Mouse (Mus musculus): ENCODE measurements around the gene Erich3.

Gene Erich3

GRCm38 (mm10) chr3:154766321-154766720 lies 102.7 kb downstream of the Erich3 start:
- DNase-seq (ENCODE audit: low read depth in 1 of 2, low spot score in 2 of 2), result no peak

GRCm38 (mm10) chr3:154771651-154772050 lies 108.0 kb downstream of the Erich3 start:
- no peak for DNase-seq (ENCODE audit: low read depth in 1 of 2, low spot score in 2 of 2)

- DNase-seq (ENCODE audit: low read depth in 1 of 2, low spot score in 2 of 2), result no peak
Observed at GRCm38 (mm10) chr3:154778836-154779595, 115.4 kb downstream of the Erich3 start.

- DNase-seq (ENCODE audit: low read depth in 1 of 2, low spot score in 2 of 2), result no peak
Observed at GRCm38 (mm10) chr3:154786354-154786753, 122.7 kb downstream of the Erich3 start.

GRCm38 (mm10) chr3:154787611-154788010 lies 124.0 kb downstream of the Erich3 start:
- no peak for DNase-seq (ENCODE audit: low read depth in 1 of 2, low spot score in 2 of 2)

GRCm38 (mm10) chr3:154793571-154793970 lies 129.9 kb downstream of the Erich3 start:
- no peak for DNase-seq (ENCODE audit: low read depth in 1 of 2, low spot score in 2 of 2)

- no peak for DNase-seq (ENCODE audit: low read depth in 1 of 2, low spot score in 2 of 2)
Observed at GRCm38 (mm10) chr3:154798806-154799205, 135.1 kb downstream of the Erich3 start.

GRCm38 (mm10) chr3:154800454-154800853 lies 136.8 kb downstream of the Erich3 start:
- no peak for DNase-seq (ENCODE audit: low read depth in 1 of 2, low spot score in 2 of 2)

GRCm38 (mm10) chr3:154800888-154801429 lies 137.3 kb downstream of the Erich3 start:
- no peak for DNase-seq (ENCODE audit: low read depth in 1 of 2, low spot score in 2 of 2)

- no peak for DNase-seq (ENCODE audit: low read depth in 1 of 2, low spot score in 2 of 2)
Observed at GRCm38 (mm10) chr3:154806626-154807025, 143.0 kb downstream of the Erich3 start.

- DNase-seq (ENCODE audit: low read depth in 1 of 2, low spot score in 2 of 2), result no peak
Observed at GRCm38 (mm10) chr3:154810273-154810870, 146.7 kb downstream of the Erich3 start.

GRCm38 (mm10) chr3:154811281-154811680 lies 147.6 kb downstream of the Erich3 start:
- DNase-seq (ENCODE audit: low read depth in 1 of 2, low spot score in 2 of 2), result no peak

- no peak for DNase-seq (ENCODE audit: low read depth in 1 of 2, low spot score in 2 of 2)
Observed at GRCm38 (mm10) chr3:154811833-154812232, 148.2 kb downstream of the Erich3 start.

- no peak for DNase-seq (ENCODE audit: low read depth in 1 of 2, low spot score in 2 of 2)
Observed at GRCm38 (mm10) chr3:154812893-154813292, 149.2 kb downstream of the Erich3 start.

- no peak for DNase-seq (ENCODE audit: low read depth in 1 of 2, low spot score in 2 of 2)
Observed at GRCm38 (mm10) chr3:154815606-154816005, 151.9 kb downstream of the Erich3 start.

GRCm38 (mm10) chr3:154816231-154816630 lies 152.6 kb downstream of the Erich3 start:
- DNase-seq (ENCODE audit: low read depth in 1 of 2, low spot score in 2 of 2), result no peak

GRCm38 (mm10) chr3:154816801-154817625 lies 153.4 kb downstream of the Erich3 start:
- no peak for DNase-seq (ENCODE audit: low read depth in 1 of 2, low spot score in 2 of 2)

Data from monocyte, adult 2 months (primary cell).